Mouse (Mus musculus): ENCODE results near the gene Cd79a. TPM values are rescaled to one million over a fixed set of nuclear protein-coding genes. Genes with fewer than 3 reads are reported as not detected.

Cd79a gene
- polyA plus RNA-seq, 1 experiment from 2014 or later = 2.7 TPM

GRCm38 (mm10) chr7:24930475-24930874 lies 33.3 kb downstream of the Cd79a start:
- ATAC-seq (replicated peaks; ENCODE audit: low FRiP score, low read depth) = no peak
- DNase-seq (ENCODE audit: low spot score) = no peak
- 0 out of 2 replicates have a peak, but pooled peaks cover 4% of the 10 kb centered on the region for H3K4me1 ChIP-seq (replicated peaks; ENCODE audit: insufficient read depth, low read length)
- TF ChIP-seq CTCF (IDR thresholded peaks at IDR 0.05; ENCODE audit: low read depth) = no peak
- peaks cover 7% of the 10 kb centered on the region; the same call in 1 of the 2 replicates for H3K36me3 ChIP-seq (ENCODE audit: insufficient read depth, low read length)
- H3K4me3 ChIP-seq (replicated peaks; ENCODE audit: low read depth, low read length) = no peak overlapping the region
- no peaks in the 10 kb centered on the region for H3K9me3 ChIP-seq (replicated peaks; ENCODE audit: low read length)
- no peak overlapping the region for H3K4me2 ChIP-seq (ENCODE audit: low read length)
- H3K9ac ChIP-seq (ENCODE audit: low read depth, low read length) = no peak overlapping the region
- H3K27me3 ChIP-seq (ENCODE audit: insufficient read depth, low read length) = peaks cover 41% of the 10 kb centered on the region
- H3K27ac ChIP-seq = no peak overlapping the region
- 44% methylated on average over 6 of the region's 6 CpGs for WGBS

- Histone ChIP-seq H3K27me3 (ENCODE audit: insufficient read depth, low read length) (peaks cover 41% of the 10 kb centered on the region), H3K27ac (no peak overlapping the region), H3K4me1 (replicated peaks; ENCODE audit: insufficient read depth, low read length) (0 out of 2 replicates have a peak, but pooled peaks cover 4% of the 10 kb centered on the region), H3K9ac (ENCODE audit: low read depth, low read length) (no peak overlapping the region), H3K4me3 (replicated peaks; ENCODE audit: low read depth, low read length) (no peak overlapping the region), H3K4me2 (ENCODE audit: low read length) (no peak overlapping the region), H3K9me3 (replicated peaks; ENCODE audit: low read length) (no peaks in the 10 kb centered on the region), H3K36me3 (ENCODE audit: insufficient read depth, low read length) (0 out of 2 replicates have a peak, but pooled peaks cover 4% of the 10 kb centered on the region)
- no peak for DNase-seq (ENCODE audit: low spot score)
- no peak for TF ChIP-seq CTCF (IDR thresholded peaks at IDR 0.05; ENCODE audit: low read depth)
- WGBS = 2% methylated on average over 14 of the region's 15 CpGs
- ATAC-seq (replicated peaks; ENCODE audit: low FRiP score, low read depth) = no peak
These were observed 34.5 kb downstream of the Cd79a start for GRCm38 (mm10) chr7:24931651-24932050.

GRCm38 (mm10) chr7:24943641-24944040 lies 46.5 kb downstream of the Cd79a start:
- Histone ChIP-seq H3K4me2 (ENCODE audit: low read length) (no peak overlapping the region), H3K9me3 (replicated peaks; ENCODE audit: low read length) (no peaks in the 10 kb centered on the region), H3K27me3 (ENCODE audit: insufficient read depth, low read length) (peaks cover 71% of the 10 kb centered on the region), H3K9ac (ENCODE audit: low read depth, low read length) (no peak overlapping the region), H3K36me3 (ENCODE audit: insufficient read depth, low read length) (no peaks in the 10 kb centered on the region), H3K27ac (no peak overlapping the region), H3K4me3 (replicated peaks; ENCODE audit: low read depth, low read length) (no peak overlapping the region), H3K4me1 (replicated peaks; ENCODE audit: insufficient read depth, low read length) (no peaks in the 10 kb centered on the region)
- no peak for ATAC-seq (replicated peaks; ENCODE audit: low FRiP score, low read depth)
- TF ChIP-seq CTCF (IDR thresholded peaks at IDR 0.05; ENCODE audit: low read depth) = no peak
- DNase-seq (ENCODE audit: low spot score) = no peak
- WGBS = 6% methylated on average over 6 of the region's 6 CpGs

- no peak within 1 kb of the TSS for H3K9ac ChIP-seq (ENCODE audit: low read depth, low read length)
- DNase-seq (ENCODE audit: low spot score) = no peak
- WGBS = 2% methylated on average over 54 of the region's 72 CpGs
- H3K27me3 ChIP-seq (ENCODE audit: insufficient read depth, low read length) = peaks cover 77% of the 10 kb centered on the region
- no peak within 1 kb of the TSS for H3K27ac ChIP-seq
- H3K9me3 ChIP-seq (replicated peaks; ENCODE audit: low read length) = no peaks in the 10 kb centered on the region
- no peak for TF ChIP-seq CTCF (IDR thresholded peaks at IDR 0.05; ENCODE audit: low read depth)
- peak within 1 kb of the TSS; percentile 62 for H3K4me2 ChIP-seq (ENCODE audit: low read length)
- no peaks in the 10 kb centered on the region for H3K36me3 ChIP-seq (ENCODE audit: insufficient read depth, low read length)
- peak within 1 kb of the TSS; percentile 31 for H3K4me3 ChIP-seq (replicated peaks; ENCODE audit: low read depth, low read length)
- no peaks in the 10 kb centered on the region for H3K4me1 ChIP-seq (replicated peaks; ENCODE audit: insufficient read depth, low read length)
- ATAC-seq (replicated peaks; ENCODE audit: low FRiP score, low read depth) = no peak
These were observed 47.2 kb downstream of the Cd79a start, which contains the start of gene Gm4881 for GRCm38 (mm10) chr7:24944257-24944950. Gene Gm4881 (minus strand): TSS chr7:24944494.

GRCm38 (mm10) chr7:24947316-24948048 lies 50.3 kb downstream of the Cd79a start:
- peaks cover 95% of the 10 kb centered on the region for H3K27me3 ChIP-seq (ENCODE audit: insufficient read depth, low read length)
- H3K9ac ChIP-seq (ENCODE audit: low read depth, low read length) = no peak overlapping the region
- 2% methylated on average over 7 of the region's 7 CpGs for WGBS
- no peaks in the 10 kb centered on the region for H3K36me3 ChIP-seq (ENCODE audit: insufficient read depth, low read length)
- no peak overlapping the region for H3K4me2 ChIP-seq (ENCODE audit: low read length)
- H3K9me3 ChIP-seq (replicated peaks; ENCODE audit: low read length) = no peaks in the 10 kb centered on the region
- no peak for TF ChIP-seq CTCF (IDR thresholded peaks at IDR 0.05; ENCODE audit: low read depth)
- no peak overlapping the region for H3K27ac ChIP-seq
- DNase-seq (ENCODE audit: low spot score) (no peak), ATAC-seq (replicated peaks; ENCODE audit: low FRiP score, low read depth) (no peak)
- H3K4me3 ChIP-seq (replicated peaks; ENCODE audit: low read depth, low read length) = no peak overlapping the region
- no peaks in the 10 kb centered on the region for H3K4me1 ChIP-seq (replicated peaks; ENCODE audit: insufficient read depth, low read length)

- TF ChIP-seq CTCF (IDR thresholded peaks at IDR 0.05; ENCODE audit: low read depth) = no peak
- ATAC-seq (replicated peaks; ENCODE audit: low FRiP score, low read depth) = no peak
- 2% methylated on average over 29 of the region's 29 CpGs for WGBS
These were observed 51.6 kb downstream of the Cd79a start for GRCm38 (mm10) chr7:24948774-24949173.

More at GRCm38 (mm10) chr7:24948774-24949173, 51.6 kb downstream of the Cd79a start:
- Histone ChIP-seq H3K4me2 (ENCODE audit: low read length) (no peak overlapping the region), H3K9ac (ENCODE audit: low read depth, low read length) (no peak overlapping the region), H3K27me3 (ENCODE audit: insufficient read depth, low read length) (peaks cover 93% of the 10 kb centered on the region), H3K4me1 (replicated peaks; ENCODE audit: insufficient read depth, low read length) (no peaks in the 10 kb centered on the region), H3K4me3 (replicated peaks; ENCODE audit: low read depth, low read length) (no peak overlapping the region), H3K9me3 (replicated peaks; ENCODE audit: low read length) (no peaks in the 10 kb centered on the region), H3K27ac (no peak overlapping the region), H3K36me3 (ENCODE audit: insufficient read depth, low read length) (no peaks in the 10 kb centered on the region)
- DNase-seq (ENCODE audit: low spot score) = no peak

Data from kidney, postnatal 0 days (tissue).